Mouse (Mus musculus) liver, embryonic 13.5 days (tissue): ENCODE results near the gene Cyp2w1. TPM values are rescaled to one million over a fixed set of nuclear protein-coding genes. Genes with fewer than 3 reads are reported as not detected.
A peak's percentile ranks its signal among the peaks of the same experiment; 100 is the strongest.

Source experiments
- ATAC-seq: fragments of 200-750 bp; cut with Nextera tagmentation; 2 replicates; pipeline ENCODE4 v1.8.0; 2017; ENCODE audit warnings: low read depth, mild to moderate bottlenecking, moderate number of reproducible peaks, moderate library complexity
- DNase-seq: peaks from one replicate; pipeline ENCODE4 v3.0.0; 2022
- H3K27ac ChIP-seq: fragments of 300-500 bp; sonication (generic); 2 replicates; pipeline ENCODE4 v1.5.1; 2015; ENCODE audit warnings: moderate library complexity, mild to moderate bottlenecking, inconsistent platforms
- H3K27me3 ChIP-seq: fragments of 300-500 bp; sonication (generic); 2 replicates; pipeline ENCODE4 v1.6.1; 2015; ENCODE audit warnings: mild to moderate bottlenecking, inconsistent platforms
- H3K36me3 ChIP-seq: fragments of 300-500 bp; sonication (generic); 2 replicates; pipeline ENCODE4 v1.6.1; 2015; ENCODE audit warnings: mild to moderate bottlenecking, inconsistent platforms
- H3K4me1 ChIP-seq: fragments of 300-500 bp; sonication (generic); replicated peaks from 2 replicates; pipeline ENCODE4 v1.6.1; 2015; ENCODE audit warnings: inconsistent platforms
- H3K4me2 ChIP-seq: fragments of 300-500 bp; sonication (generic); 2 replicates; pipeline ENCODE4 v1.6.1; 2015; ENCODE audit warnings: inconsistent platforms, mild to moderate bottlenecking, moderate library complexity
- H3K4me3 ChIP-seq: fragments of 300-500 bp; sonication (generic); replicated peaks from 2 replicates; pipeline ENCODE4 v1.5.1; 2015; ENCODE audit warnings: mild to moderate bottlenecking, inconsistent platforms
- H3K9ac ChIP-seq: fragments of 300-500 bp; sonication (generic); 2 replicates; pipeline ENCODE4 v1.6.1; 2015; ENCODE audit warnings: mild to moderate bottlenecking, inconsistent platforms
- H3K9me3 ChIP-seq: fragments of 300-500 bp; sonication (generic); replicated peaks from 2 replicates; pipeline ENCODE4 v1.6.1; 2016; ENCODE audit warnings: inconsistent platforms
- WGBS: fragments of 180-500 bp; shearing (Covaris S2); methylation state at CpG from one replicate; pipeline ENCODE4 v1.1.7; 2015; ENCODE audit not compliant: insufficient replicate concordance; 5-methylcytosine and 5-hydroxymethylcytosine counted together
- microRNA counts: library from miRNA; unstranded; fragments of <30 nt; microRNA quantifications from one replicate; lab custom pipeline; 2016
- microRNA-seq: library from miRNA; unstranded; fragments of <30 nt; microRNA quantifications from one replicate; pipeline ENCODE4, GENCODE M21; 2016
- polyA plus RNA-seq: library from polyadenylated mRNA; unstranded; fragments of >200 nt; fragmentation: Nextera tagmentation; extraction: Ambion mirVana; gene quantifications from 2 replicates; pipeline ENCODE4 v1.2.1, GENCODE M21; 2015

Cyp2w1 gene
- polyA plus RNA-seq, 1 experiment from 2014 or later: not detected

DNA sequence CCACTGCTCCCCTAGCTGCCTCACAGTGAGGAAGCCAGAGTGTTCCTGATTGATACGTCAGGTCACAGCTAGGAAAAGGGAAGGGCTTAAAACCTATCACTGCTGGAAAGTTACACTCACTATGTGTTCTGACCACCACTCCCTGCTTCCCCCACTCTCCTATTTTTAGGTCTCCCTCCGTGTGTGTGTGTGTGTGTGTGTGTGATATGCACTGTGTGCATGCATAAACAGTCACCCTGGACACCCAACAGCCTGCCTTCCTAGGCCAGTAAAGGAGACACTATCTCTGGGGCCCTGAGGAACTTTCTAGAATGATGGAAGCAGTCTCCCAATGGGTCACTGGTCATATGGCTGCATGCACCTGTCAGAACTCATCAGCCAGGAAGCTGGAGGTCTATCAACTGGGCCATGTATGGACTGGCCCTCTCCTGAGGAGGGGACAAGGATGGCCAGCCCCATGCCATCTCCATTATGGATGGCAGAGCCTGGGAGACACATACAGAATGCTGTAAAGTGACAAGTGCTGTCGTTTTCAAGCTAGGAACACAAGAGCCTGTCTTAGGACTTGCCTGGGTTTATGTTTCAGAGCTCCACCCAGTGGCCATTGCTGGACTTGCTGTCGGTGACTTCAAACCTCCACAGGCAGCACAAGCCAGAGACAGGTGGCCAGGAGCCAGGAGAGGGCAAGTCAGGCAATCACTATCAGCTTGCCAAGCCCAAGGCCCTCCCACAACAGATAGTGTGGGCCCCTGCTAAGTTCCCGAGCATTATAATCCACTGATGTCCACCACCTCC lies 45.7 kb downstream of the Cyp2w1 start:
- Histone ChIP-seq H3K27me3 (no peaks in the 10 kb centered on the region), H3K9me3 (no peaks in the 10 kb centered on the region), H3K4me2 (peak overlapping the region; percentile 19), H3K36me3 (peaks cover 29% of the 10 kb centered on the region), H3K27ac (peak overlapping the region; percentile 79), H3K9ac (peak overlapping the region; percentile 44), H3K4me3 (no peak overlapping the region), H3K4me1 (peaks cover 52% of the 10 kb centered on the region)
- ATAC-seq (peak; percentile 63), DNase-seq (peak; percentile 83)
- WGBS: 18% methylated on average over 5 of the region's 5 CpGs

DNA sequence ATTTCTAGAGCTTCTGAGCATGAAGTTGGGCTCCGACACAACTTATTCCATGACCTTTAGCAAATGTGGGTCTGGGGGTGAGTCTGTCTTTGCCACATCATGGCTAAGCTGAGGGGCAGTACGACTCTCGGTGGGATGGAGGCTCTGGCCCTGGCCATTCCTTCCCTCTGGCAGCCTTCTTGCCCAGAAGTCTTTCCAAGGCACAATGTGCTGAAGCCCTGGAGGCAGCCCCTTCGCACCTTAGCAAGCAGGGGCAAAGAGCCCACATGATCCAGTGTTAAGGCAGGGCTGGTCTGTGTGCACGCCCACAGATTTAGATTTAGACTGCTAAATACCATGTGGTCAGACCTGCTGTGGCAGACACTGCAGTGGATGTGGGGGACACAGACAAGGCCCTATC lies 46.4 kb downstream of the Cyp2w1 start:
- H3K36me3 ChIP-seq: peaks cover 23% of the 10 kb centered on the region
- WGBS: 82% methylated on average over 5 of the region's 5 CpGs
- H3K4me2 ChIP-seq: peak overlapping the region; percentile 19
- H3K9me3 ChIP-seq: no peaks in the 10 kb centered on the region
- no peak for DNase-seq
- H3K4me1 ChIP-seq: peaks cover 52% of the 10 kb centered on the region
- ATAC-seq: no peak
- peak overlapping the region; percentile 44; the same call in 1 of the 2 replicates for H3K9ac ChIP-seq
- no peaks in the 10 kb centered on the region for H3K27me3 ChIP-seq
- H3K4me3 ChIP-seq: no peak overlapping the region
- H3K27ac ChIP-seq: 0 out of 2 replicates have a peak overlapping the region, but pooled peaks have one; percentile 79

DNA sequence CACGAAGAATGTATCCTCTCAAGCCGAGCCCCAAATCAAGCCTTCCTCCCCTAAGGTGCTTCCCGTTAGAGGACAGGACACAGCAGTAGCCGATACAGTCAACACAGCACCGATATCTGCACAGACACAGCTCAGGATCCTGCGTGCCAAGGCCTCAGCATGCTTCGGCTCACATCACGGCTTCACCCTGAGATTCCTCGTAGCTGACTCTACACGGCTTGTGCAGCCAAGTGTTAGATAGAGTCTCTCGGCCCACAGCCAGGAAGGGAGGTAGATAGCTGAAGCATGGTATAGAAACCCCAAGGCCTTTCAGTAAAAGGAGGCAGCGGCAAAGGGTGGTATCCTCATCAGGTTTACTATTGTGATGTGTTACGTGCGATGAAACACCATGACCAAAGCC lies 47.6 kb downstream of the Cyp2w1 start:
- Histone ChIP-seq H3K27ac (no peak overlapping the region; the same call in 1 of the 2 replicates), H3K36me3 (peaks cover 11% of the 10 kb centered on the region), H3K4me1 (peaks cover 52% of the 10 kb centered on the region), H3K9me3 (no peaks in the 10 kb centered on the region), H3K4me3 (no peak overlapping the region), H3K4me2 (no peak overlapping the region), H3K9ac (no peak overlapping the region), H3K27me3 (no peaks in the 10 kb centered on the region)
- ATAC-seq (no peak), DNase-seq (no peak)
- 77% methylated on average over 14 of the region's 14 CpGs for WGBS

GRCm38 (mm10) chr5:139402106-139402505 lies 49.7 kb downstream of the Cyp2w1 start:
- WGBS: 84% methylated on average over 2 of the region's 2 CpGs
- H3K4me1 ChIP-seq: peaks cover 58% of the 10 kb centered on the region

GRCm38 (mm10) chr5:139403692-139404260 lies 51.4 kb downstream of the Cyp2w1 start:
- Histone ChIP-seq H3K4me3 (no peak overlapping the region), H3K4me1 (peaks cover 56% of the 10 kb centered on the region), H3K9me3 (no peaks in the 10 kb centered on the region), H3K4me2 (no peak overlapping the region; the same call in 1 of the 2 replicates), H3K9ac (no peak overlapping the region), H3K27me3 (no peaks in the 10 kb centered on the region), H3K27ac (peak overlapping the region; percentile 78), H3K36me3 (no peaks in the 10 kb centered on the region)
- 56% methylated on average over 8 of the region's 8 CpGs for WGBS
- ATAC-seq (no peak), DNase-seq (no peak)

More at GRCm38 (mm10) chr5:139402106-139402505, 49.7 kb downstream of the Cyp2w1 start:
- H3K27ac ChIP-seq: no peak overlapping the region
- H3K36me3 ChIP-seq: no peaks in the 10 kb centered on the region
- H3K4me2 ChIP-seq: no peak overlapping the region
- H3K9me3 ChIP-seq: no peaks in the 10 kb centered on the region
- no peaks in the 10 kb centered on the region for H3K27me3 ChIP-seq
- ATAC-seq (no peak), DNase-seq (no peak)
- H3K9ac ChIP-seq: no peak overlapping the region
- H3K4me3 ChIP-seq: no peak overlapping the region

DNA sequence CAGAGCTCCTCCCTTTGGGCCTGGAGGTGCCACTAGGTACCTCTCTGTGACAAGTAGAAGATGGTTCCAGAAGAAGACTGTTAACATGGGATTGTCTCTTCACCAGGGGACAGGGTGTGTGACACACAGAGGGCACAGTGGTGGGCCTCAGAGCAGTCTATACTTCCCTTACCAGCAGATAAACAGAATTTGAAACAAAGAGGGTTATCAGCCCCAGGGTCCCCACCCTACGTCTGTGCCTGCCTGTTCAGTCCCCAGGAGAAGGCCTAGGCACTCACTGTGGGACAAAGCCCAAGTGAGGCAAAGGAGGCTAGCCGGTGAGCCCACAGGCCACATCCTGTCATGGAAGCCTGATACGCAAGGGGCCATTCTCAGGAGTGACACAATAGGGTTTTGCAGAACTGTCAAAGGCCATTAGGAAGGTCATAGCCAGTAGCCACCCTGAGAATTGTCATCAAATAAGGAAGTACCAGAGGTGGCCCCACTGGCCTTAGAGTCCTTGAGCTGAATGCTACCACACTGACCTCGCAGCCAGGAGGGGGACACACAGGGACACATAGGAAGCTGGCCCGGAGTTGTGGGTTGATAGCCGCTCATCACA lies 52.5 kb downstream of the Cyp2w1 start, which contains the start of gene C130050O18Rik:
C130050O18Rik (plus strand) TSS at position 480 of the 601 bp plus-strand sequence.
- Histone ChIP-seq H3K9ac (peak within 1 kb of the TSS; percentile 46), H3K4me2 (peak within 1 kb of the TSS; percentile 35), H3K9me3 (no peaks in the 10 kb centered on the region), H3K27ac (peak within 1 kb of the TSS; percentile 78), H3K4me3 (peak within 1 kb of the TSS; percentile 16; the same call in 1 of the 2 replicates), H3K27me3 (no peaks in the 10 kb centered on the region), H3K4me1 (peaks cover 63% of the 10 kb centered on the region), H3K36me3 (no peaks in the 10 kb centered on the region)
- ATAC-seq: peak; percentile 83
- no peak for DNase-seq
- 25% methylated on average over 6 of the region's 6 CpGs for WGBS

DNA sequence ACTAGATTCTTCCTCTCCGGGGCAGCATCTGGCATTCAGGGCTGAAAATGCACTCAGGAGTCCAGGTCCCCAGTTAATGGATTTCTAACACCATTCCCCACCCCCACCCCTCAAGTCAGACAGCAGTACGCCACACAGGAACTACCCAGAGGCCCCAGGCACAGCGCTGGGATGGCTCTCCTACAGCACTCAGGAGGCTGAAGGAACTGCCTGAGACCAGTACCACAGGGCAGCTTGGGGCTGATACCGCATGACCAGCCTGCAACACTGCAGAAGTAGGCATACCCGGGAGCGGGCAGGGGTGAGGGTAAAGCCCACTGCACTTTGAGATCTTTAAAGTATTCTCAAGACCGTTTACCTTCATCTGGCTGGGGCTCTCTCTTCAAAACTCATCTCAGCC lies 53.1 kb downstream of the Cyp2w1 start:
- peak overlapping the region; percentile 16; the same call in 1 of the 2 replicates for H3K4me3 ChIP-seq
- H3K27me3 ChIP-seq: no peaks in the 10 kb centered on the region
- H3K4me2 ChIP-seq: peak overlapping the region; percentile 35
- no peaks in the 10 kb centered on the region for H3K36me3 ChIP-seq
- ATAC-seq (peak; percentile 26; the same call in 1 of the 2 replicates), DNase-seq (no peak)
- H3K9ac ChIP-seq: peak overlapping the region; percentile 46
- H3K9me3 ChIP-seq: no peaks in the 10 kb centered on the region
- H3K27ac ChIP-seq: peak overlapping the region; percentile 78
- 29% methylated on average over 7 of the region's 7 CpGs for WGBS
- peaks cover 63% of the 10 kb centered on the region for H3K4me1 ChIP-seq

DNA sequence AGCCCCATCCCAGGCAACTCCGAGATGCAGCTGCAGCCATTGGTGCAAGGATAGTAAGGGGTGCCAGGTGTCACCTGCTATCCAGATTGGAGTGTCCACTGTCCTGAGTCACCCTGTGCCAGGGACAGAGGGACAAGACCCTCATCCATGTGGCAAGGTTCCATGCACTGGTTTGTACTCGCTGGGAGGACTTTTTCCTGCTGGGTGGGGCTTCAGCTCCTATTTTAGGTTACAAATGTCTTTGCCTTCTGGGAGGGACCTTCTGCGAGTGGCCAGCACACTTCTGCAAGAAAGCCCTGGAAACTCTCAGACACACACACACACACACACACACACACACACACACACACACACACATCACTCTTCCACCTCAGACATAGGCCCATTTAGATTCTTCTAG lies 53.5 kb downstream of the Cyp2w1 start:
- DNase-seq (no peak), ATAC-seq (no peak)
- Histone ChIP-seq H3K27ac (peak overlapping the region; percentile 78; the same call in 1 of the 2 replicates), H3K36me3 (no peaks in the 10 kb centered on the region), H3K4me3 (peak overlapping the region; percentile 16; the same call in 1 of the 2 replicates), H3K9me3 (no peaks in the 10 kb centered on the region), H3K4me2 (peak overlapping the region; percentile 35), H3K4me1 (peaks cover 65% of the 10 kb centered on the region), H3K27me3 (no peaks in the 10 kb centered on the region), H3K9ac (peak overlapping the region; percentile 46; the same call in 1 of the 2 replicates)
- WGBS: 44% methylated on average over 3 of the region's 3 CpGs

MicroRNAs within 50 kb of the gene (microRNA counts, 519-probe panel; counts per million panel counts)
- microRNA mmu-miR-339-3p (lab: Ali Mortazavi, UCI) (114 counts per million), microRNA mmu-miR-339-5p (lab: Ali Mortazavi, UCI) (114 counts per million)

Small RNA genes lying within 50 kb of the gene (microRNA-seq; reads per million reads assigned to microRNA genes)
- gene Mir339: 1,050 reads per million, percentile 76 among the genes with 10 or more reads in this experiment

Other genes starting within 250 kb of the Cyp2w1 start
- gene Prkar1b, start 202.6 kb upstream of the Cyp2w1 start, polyA plus RNA-seq: 2.5 and 2.6 TPM in 2 replicates
- gene Dnaaf5, start 202.4 kb upstream of the Cyp2w1 start, polyA plus RNA-seq: 2.4 and 3.6 TPM in 2 replicates
- gene Sun1, start 152.0 kb upstream of the Cyp2w1 start, polyA plus RNA-seq: 20.9 and 23.7 TPM in 2 replicates
- 135 and 141 TPM in 2 replicates for gene Get4, start 100.3 kb upstream of the Cyp2w1 start, polyA plus RNA-seq
- 2.6 and 3.3 TPM in 2 replicates for gene Adap1, start 27.0 kb upstream of the Cyp2w1 start, polyA plus RNA-seq
- gene Cox19, start 1.2 kb upstream of the Cyp2w1 start, polyA plus RNA-seq: 68.5 and 72.3 TPM in 2 replicates
- gene Gpr146, start 25.1 kb downstream of the Cyp2w1 start, polyA plus RNA-seq: 18.8 and 20.2 TPM in 2 replicates
- 0.89 and 1.1 TPM in 2 replicates for gene C130050O18Rik, start 52.7 kb downstream of the Cyp2w1 start, polyA plus RNA-seq
- gene Gper1, start 70.5 kb downstream of the Cyp2w1 start, polyA plus RNA-seq: 0.17 and 0.31 TPM in 2 replicates
- 26.2 and 26.4 TPM in 2 replicates for gene 3110082I17Rik, start 107.9 kb downstream of the Cyp2w1 start, polyA plus RNA-seq
- 2.0 and 2.8 TPM in 2 replicates for gene Zfand2a, start 131.9 kb downstream of the Cyp2w1 start, polyA plus RNA-seq
- gene Uncx, start 190.9 kb downstream of the Cyp2w1 start, polyA plus RNA-seq: not detected in 2 replicates